Mouse (Mus musculus) C2C12 (cell line): ENCODE results near the gene Mylip. TPM values are rescaled to one million over a fixed set of nuclear protein-coding genes. Genes with fewer than 3 reads are reported as not detected.

Experiments used
- H3K27me3 ChIP-seq: one replicate; pipeline ENCODE4 v1.6.1; 2011; ENCODE audit not compliant: control insufficient read depth, insufficient read depth, insufficient read length
- H3K36me3 ChIP-seq: one replicate; pipeline ENCODE4 v1.6.1; 2011; ENCODE audit not compliant: control insufficient read depth, insufficient read depth
- H3K4me3 ChIP-seq: one replicate; pipeline ENCODE4 v1.5.1; 2011; ENCODE audit warnings: mild to moderate bottlenecking, control low read depth; ENCODE audit not compliant: poor library complexity, insufficient read depth, severe bottlenecking
- H3K79me2 ChIP-seq: one replicate; pipeline ENCODE4 v1.6.1; 2011; ENCODE audit not compliant: control insufficient read depth, insufficient read depth
- H3K79me3 ChIP-seq: one replicate; pipeline ENCODE4 v1.6.1; 2011; ENCODE audit warnings: low read depth, control low read depth
- H3ac ChIP-seq: one replicate; pipeline ENCODE3; 2011; ENCODE audit warnings: low read depth; ENCODE audit not compliant: control insufficient read depth, insufficient read length
- CEBPB ChIP-seq: IDR thresholded peaks from one replicate; pipeline ENCODE4 v1.6.1; 2011; ENCODE audit warnings: low read depth, mild to moderate bottlenecking, control low read depth, moderate library complexity
- CTCF ChIP-seq: IDR thresholded peaks from one replicate; pipeline ENCODE4 v1.5.1; 2011; ENCODE audit not compliant: control insufficient read depth, insufficient read depth, insufficient read length
- FOSL1 ChIP-seq: IDR thresholded peaks from one replicate; pipeline ENCODE4 v1.8.0; 2011; ENCODE audit warnings: mild to moderate bottlenecking, low read length; ENCODE audit not compliant: poor library complexity, insufficient read depth, severe bottlenecking
- MAX ChIP-seq: IDR thresholded peaks from one replicate; pipeline ENCODE4 v1.6.1; 2011; ENCODE audit warnings: mild to moderate bottlenecking, control low read depth
- MYOD1 ChIP-seq: IDR thresholded peaks from one replicate; pipeline ENCODE4 v1.6.1; 2011; ENCODE audit warnings: low read depth; ENCODE audit not compliant: control insufficient read depth, insufficient read length
- MYOG ChIP-seq: IDR thresholded peaks from one replicate; pipeline ENCODE4 v1.6.1; 2011; ENCODE audit not compliant: control insufficient read depth, insufficient read length; ENCODE audit errors: extremely low read depth
- USF1 ChIP-seq: IDR thresholded peaks from one replicate; pipeline ENCODE4 v1.6.1; 2011; ENCODE audit warnings: low read depth, mild to moderate bottlenecking, control low read depth, moderate library complexity
- polyA plus RNA-seq: library from polyadenylated mRNA; unstranded; fragments of >200 nt; fragmentation: generic; extraction: Trizol; gene quantifications from one replicate; pipeline ENCODE4 v1.2.1, GENCODE M21; 2012; ENCODE audit warnings: missing spikeins

Gene Mylip
- polyA plus RNA-seq, 1 experiment, result 4.8 TPM

DNA sequence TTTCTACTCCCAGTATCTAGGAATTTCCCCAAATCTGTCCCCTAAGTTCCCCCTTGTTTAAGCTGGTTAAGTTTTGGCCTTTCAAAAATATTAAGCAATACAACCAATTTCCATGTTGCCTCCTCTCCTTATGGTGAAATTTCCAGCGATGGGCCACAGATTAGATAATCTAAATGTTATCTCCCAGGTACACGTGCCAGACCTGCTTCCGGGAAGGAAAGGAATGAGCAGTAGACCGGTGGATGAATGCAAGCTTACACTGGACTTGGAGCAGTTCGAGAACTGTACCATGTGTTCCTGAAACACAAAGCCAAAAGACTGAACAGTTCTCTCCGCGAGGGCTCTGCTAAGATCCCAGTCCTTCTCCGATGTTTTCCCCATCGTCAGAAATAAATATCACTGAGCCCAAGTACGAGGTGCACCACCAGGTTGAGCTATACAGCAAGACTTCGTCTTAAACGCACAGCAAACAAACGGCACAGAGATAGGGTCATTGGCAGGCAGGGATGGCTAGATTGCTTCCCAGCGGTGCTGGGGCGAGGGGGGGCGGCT is 1.2 kb upstream of the Mylip start:
- TF ChIP-seq MYOD1, result no peak
- TF ChIP-seq CTCF, result no peak
- TF ChIP-seq MAX, result no peak
- no peak for TF ChIP-seq FOSL1
- TF ChIP-seq CEBPB, result no peak
- no peak for TF ChIP-seq USF1
- no peak for TF ChIP-seq MYOG
- Histone ChIP-seq H3K79me2 (peaks cover 33% of the 10 kb centered on the region), H3ac (no peak overlapping the region), H3K4me3 (no peak overlapping the region), H3K27me3 (no peaks in the 10 kb centered on the region), H3K36me3 (peaks cover 12% of the 10 kb centered on the region), H3K79me3 (peaks cover 13% of the 10 kb centered on the region)

DNA sequence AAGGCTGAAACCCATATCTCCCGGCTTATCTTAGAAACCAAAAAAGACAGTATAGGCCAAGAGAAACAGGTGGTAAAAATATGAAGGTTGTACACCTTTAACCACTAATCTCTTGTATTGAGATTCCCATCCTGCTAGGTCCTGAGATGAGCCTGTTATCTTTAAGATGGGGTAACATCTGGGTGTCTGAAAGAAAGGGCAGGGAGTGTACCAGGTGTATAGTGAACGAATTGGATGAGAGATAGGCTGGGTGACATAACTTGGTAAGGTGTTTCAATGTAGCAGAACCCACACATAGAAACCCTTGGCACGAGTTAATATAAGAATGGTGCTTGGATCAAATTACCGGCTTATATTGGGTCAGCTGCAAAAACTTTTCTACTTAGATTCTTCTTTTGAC is 653 bp upstream of the Mylip start:
- Histone ChIP-seq H3K79me2 (peaks cover 38% of the 10 kb centered on the region), H3K27me3 (no peaks in the 10 kb centered on the region), H3ac (no peak overlapping the region), H3K4me3 (peak overlapping the region; percentile 21), H3K36me3 (peaks cover 14% of the 10 kb centered on the region), H3K79me3 (peaks cover 14% of the 10 kb centered on the region)
- TF ChIP-seq MAX (no peak), CTCF (no peak), CEBPB (no peak)

DNA sequence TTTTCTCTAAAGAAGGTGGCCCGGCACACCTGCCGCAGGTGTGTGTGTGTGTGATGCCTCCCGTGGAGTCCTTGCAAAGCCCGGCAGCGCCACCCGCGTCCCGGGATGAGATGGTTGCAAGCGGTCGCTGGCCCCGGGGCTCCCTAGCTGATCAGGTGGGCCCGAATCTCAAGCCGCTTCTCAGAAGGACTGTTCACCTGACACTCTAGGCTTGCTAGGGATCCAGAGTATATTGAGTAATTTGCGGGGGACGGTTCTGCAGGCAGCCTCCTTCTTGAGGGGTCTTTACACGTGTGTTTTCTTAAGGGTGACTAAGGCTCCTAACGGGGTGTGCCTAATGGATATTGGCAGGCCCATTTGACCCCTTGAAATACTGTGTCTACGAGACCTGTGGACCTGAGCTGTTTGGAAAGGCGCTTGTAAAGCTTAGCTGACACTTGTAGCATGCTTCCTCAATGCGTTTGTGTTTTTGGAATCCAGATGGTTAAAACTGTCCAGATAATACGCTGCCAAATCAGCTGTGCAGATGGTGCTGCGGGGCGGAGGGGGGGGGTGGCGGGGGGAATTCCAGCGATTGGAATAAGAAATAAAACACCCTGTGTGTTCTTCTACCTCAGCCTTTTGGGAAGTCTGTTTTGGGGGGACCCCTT is 895 bp downstream of the Mylip start:
- Histone ChIP-seq H3K27me3 (no peaks in the 10 kb centered on the region), H3K4me3 (peak overlapping the region; percentile 63), H3K79me2 (peaks cover 54% of the 10 kb centered on the region), H3K79me3 (peaks cover 23% of the 10 kb centered on the region), H3K36me3 (peaks cover 21% of the 10 kb centered on the region), H3ac (peak overlapping the region; percentile 73)
- TF ChIP-seq MAX (no peak), USF1 (no peak), MYOD1 (no peak), FOSL1 (no peak), CTCF (no peak), CEBPB (no peak), MYOG (no peak)

DNA sequence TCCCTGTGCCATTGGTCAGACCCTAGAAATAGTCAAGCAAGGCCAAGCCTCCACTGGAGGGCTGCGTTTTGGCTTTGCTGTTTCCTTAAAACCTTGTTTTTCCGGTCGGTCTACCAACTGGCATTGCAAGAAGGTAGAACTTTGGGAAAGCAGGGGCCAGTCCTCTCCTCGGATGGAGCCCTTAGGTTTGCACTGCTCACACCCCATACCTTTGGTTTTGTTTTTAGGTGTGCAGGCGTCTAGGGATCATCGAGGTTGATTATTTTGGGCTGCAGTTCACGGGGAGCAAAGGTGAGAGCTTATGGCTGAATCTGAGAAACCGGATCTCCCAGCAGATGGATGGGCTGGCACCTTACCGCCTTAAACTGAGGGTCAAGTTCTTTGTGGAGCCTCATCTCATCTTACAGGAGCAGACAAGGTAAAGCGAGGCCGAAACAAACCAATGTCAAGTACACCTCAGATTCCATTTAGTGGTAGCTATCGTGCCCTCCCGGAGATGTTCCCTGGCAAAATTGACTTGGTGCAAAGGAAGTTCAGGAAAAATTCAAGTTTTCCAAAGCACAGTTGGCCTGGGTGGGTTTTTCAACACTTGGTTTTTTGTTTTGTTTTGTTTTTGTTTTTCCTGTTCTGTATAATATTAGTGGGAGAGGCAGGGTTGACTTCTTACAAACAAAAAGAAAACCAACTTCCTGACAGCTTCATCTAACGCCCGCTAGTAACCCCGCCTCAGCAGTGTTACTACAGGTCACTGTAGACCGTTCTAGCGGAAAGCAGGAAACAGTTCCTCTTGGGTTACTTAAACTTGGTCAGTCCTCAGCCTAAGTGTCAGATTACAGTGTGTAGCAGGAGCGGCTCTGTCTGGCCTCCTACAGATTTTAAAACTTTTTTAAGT is 1.7 kb downstream of the Mylip start:
- H3K79me3 ChIP-seq, result peaks cover 27% of the 10 kb centered on the region
- TF ChIP-seq MYOG, result no peak
- no peak for TF ChIP-seq MYOD1
- TF ChIP-seq MAX, result no peak
- no peak for TF ChIP-seq FOSL1
- no peak for TF ChIP-seq CEBPB
- no peak for TF ChIP-seq CTCF
- H3K79me2 ChIP-seq, result peaks cover 62% of the 10 kb centered on the region
- no peaks in the 10 kb centered on the region for H3K27me3 ChIP-seq
- peak overlapping the region; percentile 63 for H3K4me3 ChIP-seq
- peak overlapping the region; percentile 7 for H3ac ChIP-seq
- peaks cover 21% of the 10 kb centered on the region for H3K36me3 ChIP-seq

DNA sequence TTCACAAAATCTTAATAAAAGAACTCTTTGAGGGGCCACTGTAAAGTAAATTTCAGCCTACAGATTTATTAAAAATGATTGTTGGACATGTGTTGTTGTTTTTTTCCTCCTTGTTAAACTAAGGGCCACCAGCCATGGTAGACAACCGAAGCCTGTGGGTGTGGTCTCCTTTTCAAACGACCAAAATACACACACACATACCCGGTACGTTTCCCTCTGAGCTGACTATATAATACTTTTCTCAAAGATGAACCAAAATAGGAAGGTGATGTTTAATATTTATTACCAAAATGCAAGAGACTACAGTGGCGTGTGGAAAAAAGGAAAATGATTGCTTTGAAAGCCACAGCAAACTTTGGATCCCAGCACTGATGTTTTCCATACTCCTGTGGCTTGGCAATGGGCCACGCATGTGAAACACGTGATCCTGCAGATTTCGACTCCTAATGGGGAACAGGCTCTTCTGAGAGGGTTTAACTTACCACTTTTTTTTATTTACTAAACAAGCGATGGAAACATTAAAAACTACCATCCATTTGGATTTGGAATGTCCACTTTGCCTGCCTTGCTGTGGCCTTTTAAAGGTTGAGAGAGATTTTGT is 2.4 kb downstream of the Mylip start:
- Histone ChIP-seq H3K27me3 (no peaks in the 10 kb centered on the region), H3K4me3 (no peak overlapping the region), H3K79me3 (peaks cover 27% of the 10 kb centered on the region), H3K36me3 (peaks cover 21% of the 10 kb centered on the region), H3K79me2 (peaks cover 69% of the 10 kb centered on the region), H3ac (no peak overlapping the region)
- no peak for TF ChIP-seq CTCF
- peak; percentile 82 for TF ChIP-seq USF1
